Mouse (Mus musculus): Measurements from ENCODE around the gene Lrfn1. TPM values are rescaled to one million over a fixed set of nuclear protein-coding genes. Genes with fewer than 3 reads are reported as not detected.

Lrfn1 gene
- polyA plus RNA-seq, 1 experiment from 2014 or later, result 0.12 TPM

DNA sequence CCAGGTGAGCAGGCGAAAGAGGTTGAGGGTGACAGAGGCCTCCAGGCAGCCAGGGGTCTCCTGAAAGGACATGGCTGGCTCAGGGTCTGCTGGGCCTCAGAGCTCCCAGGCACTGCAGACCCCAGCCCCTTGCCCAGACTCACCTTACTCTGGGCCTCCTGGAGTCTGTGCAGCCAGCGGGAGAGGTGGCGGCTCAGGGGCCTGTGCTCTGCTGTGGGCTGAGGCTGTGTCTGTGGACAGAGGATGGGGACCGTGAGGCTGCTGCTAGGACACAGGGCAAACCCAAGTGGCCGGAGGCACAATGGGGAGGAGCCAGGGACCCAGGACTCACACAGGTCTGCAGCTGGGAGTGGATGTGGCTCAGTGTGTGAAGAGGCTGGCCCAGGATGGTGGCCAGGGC, 25.6 kb downstream of the Lrfn1 start:
- H3K4me1 ChIP-seq (ENCODE audit: insufficient read depth), result no peaks in the 10 kb centered on the region
- no peak overlapping the region for H3K4me2 ChIP-seq (ENCODE audit: low read depth, low read length)
- H3K9ac ChIP-seq (replicated peaks), result no peak overlapping the region
- no peak for ATAC-seq
- no peaks in the 10 kb centered on the region for H3K36me3 ChIP-seq (replicated peaks; ENCODE audit: insufficient read depth, low read length)
- no peaks in the 10 kb centered on the region for H3K9me3 ChIP-seq (ENCODE audit: low read length)
- no peak for DNase-seq
- no peak overlapping the region for H3K27ac ChIP-seq (ENCODE audit: low read depth)
- 76% methylated on average over 5 of the region's 5 CpGs for WGBS (ENCODE audit: insufficient replicate concordance)
- H3K27me3 ChIP-seq (ENCODE audit: insufficient read depth, low read length), result no peaks in the 10 kb centered on the region
- TF ChIP-seq EP300 (IDR thresholded peaks at IDR 0.05; ENCODE audit: low read depth) (no peak), CTCF (IDR thresholded peaks at IDR 0.05; ENCODE audit: low read depth) (no peak)
- H3K4me3 ChIP-seq (ENCODE audit: low read depth, low read length), result no peak overlapping the region

DNA sequence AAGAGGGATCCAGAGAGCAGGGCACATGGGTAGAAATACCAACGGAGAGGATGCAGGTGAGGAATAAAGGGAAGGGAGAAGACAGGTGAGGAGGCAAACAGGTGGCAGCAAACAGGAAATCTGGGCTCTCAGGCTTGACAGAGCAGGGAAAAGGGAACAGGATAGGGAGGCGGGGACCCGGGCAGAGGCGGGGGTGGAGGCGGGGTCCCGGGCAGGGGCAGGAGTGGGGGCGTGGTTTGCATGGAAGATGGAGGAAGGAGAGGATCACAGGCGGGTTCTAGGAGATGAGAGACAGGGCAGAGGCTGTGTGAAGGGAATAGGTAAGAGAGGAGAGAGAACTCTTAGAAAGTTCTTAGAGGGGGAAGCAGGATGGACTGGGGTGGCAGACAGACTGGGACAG, 27.1 kb downstream of the Lrfn1 start:
- no peak for TF ChIP-seq EP300 (IDR thresholded peaks at IDR 0.05; ENCODE audit: low read depth)
- TF ChIP-seq CTCF (IDR thresholded peaks at IDR 0.05; ENCODE audit: low read depth), result no peak
- no peak overlapping the region for H3K27ac ChIP-seq (ENCODE audit: low read depth)
- WGBS (ENCODE audit: insufficient replicate concordance), result 8% methylated on average over 8 of the region's 8 CpGs
- no peaks in the 10 kb centered on the region for H3K27me3 ChIP-seq (ENCODE audit: insufficient read depth, low read length)
- no peak overlapping the region for H3K4me2 ChIP-seq (ENCODE audit: low read depth, low read length)
- no peak for ATAC-seq
- no peaks in the 10 kb centered on the region for H3K4me1 ChIP-seq (ENCODE audit: insufficient read depth)
- peak; percentile 34 for DNase-seq
- no peak overlapping the region for H3K4me3 ChIP-seq (ENCODE audit: low read depth, low read length)
- no peaks in the 10 kb centered on the region for H3K36me3 ChIP-seq (replicated peaks; ENCODE audit: insufficient read depth, low read length)
- no peak overlapping the region for H3K9ac ChIP-seq (replicated peaks)
- no peaks in the 10 kb centered on the region for H3K9me3 ChIP-seq (ENCODE audit: low read length)

DNA sequence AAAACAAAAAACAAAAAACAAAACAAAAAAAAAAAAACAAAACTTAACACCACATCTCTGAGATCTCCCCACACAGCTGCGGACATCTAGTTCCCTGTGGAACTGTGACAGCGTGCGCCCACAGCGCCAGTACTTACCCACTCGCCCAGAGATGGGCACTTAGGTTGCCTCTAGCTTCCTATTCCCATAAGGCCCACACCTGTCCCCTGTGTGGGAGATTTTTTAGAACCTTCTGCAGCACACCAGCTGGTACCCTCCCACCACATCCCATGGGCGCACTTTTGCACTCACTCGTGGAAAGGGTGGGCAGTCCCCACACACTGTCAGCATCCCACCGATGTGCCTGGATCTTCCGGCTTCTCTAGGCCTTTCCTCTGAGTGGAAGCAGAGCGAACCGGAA, 31.1 kb downstream of the Lrfn1 start:
- ATAC-seq, result no peak
- Histone ChIP-seq H3K4me2 (ENCODE audit: low read depth, low read length) (no peak overlapping the region), H3K4me1 (ENCODE audit: insufficient read depth) (peaks cover under 1% of the 10 kb centered on the region; the same call in 1 of the 2 replicates), H3K9me3 (ENCODE audit: low read length) (no peaks in the 10 kb centered on the region), H3K27ac (ENCODE audit: low read depth) (no peak overlapping the region), H3K9ac (replicated peaks) (no peak overlapping the region), H3K36me3 (replicated peaks; ENCODE audit: insufficient read depth, low read length) (no peaks in the 10 kb centered on the region), H3K27me3 (ENCODE audit: insufficient read depth, low read length) (0 out of 2 replicates have a peak, but pooled peaks cover under 1% of the 10 kb centered on the region), H3K4me3 (ENCODE audit: low read depth, low read length) (no peak overlapping the region)
- WGBS (ENCODE audit: insufficient replicate concordance), result 76% methylated on average over 11 of the region's 11 CpGs
- DNase-seq, result no peak
- no peak for TF ChIP-seq EP300 (IDR thresholded peaks at IDR 0.05; ENCODE audit: low read depth)
- TF ChIP-seq CTCF (IDR thresholded peaks at IDR 0.05; ENCODE audit: low read depth), result no peak

DNA sequence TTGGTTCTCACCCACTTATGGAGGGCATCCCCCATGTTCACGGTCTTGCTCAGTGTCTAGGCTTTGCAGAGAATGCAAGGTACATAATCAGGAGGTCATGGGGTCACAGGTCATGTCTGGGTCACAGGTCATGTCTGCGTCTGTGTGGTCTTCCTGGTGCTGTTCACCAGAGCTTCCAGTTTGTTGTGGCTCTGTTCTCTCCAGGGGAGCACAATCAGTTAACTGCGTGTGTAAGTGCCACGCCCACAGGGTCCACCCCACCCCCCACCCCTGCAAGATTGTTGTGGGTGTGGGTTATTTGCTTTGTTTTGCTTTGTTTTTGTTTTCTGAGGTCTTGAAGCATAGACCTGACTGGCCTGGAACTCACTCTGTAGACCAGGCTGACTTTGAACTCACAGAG, 32.4 kb downstream of the Lrfn1 start:
- TF ChIP-seq EP300 (IDR thresholded peaks at IDR 0.05; ENCODE audit: low read depth) (no peak), CTCF (IDR thresholded peaks at IDR 0.05; ENCODE audit: low read depth) (no peak)
- H3K4me3 ChIP-seq (ENCODE audit: low read depth, low read length), result no peak overlapping the region
- H3K4me1 ChIP-seq (ENCODE audit: insufficient read depth), result peaks cover 5% of the 10 kb centered on the region; the same call in 1 of the 2 replicates
- 37% methylated on average over 4 of the region's 4 CpGs for WGBS (ENCODE audit: insufficient replicate concordance)
- H3K27me3 ChIP-seq (ENCODE audit: insufficient read depth, low read length), result peaks cover 6% of the 10 kb centered on the region; the same call in 1 of the 2 replicates
- no peak overlapping the region for H3K4me2 ChIP-seq (ENCODE audit: low read depth, low read length)
- H3K9ac ChIP-seq (replicated peaks), result no peak overlapping the region
- no peak overlapping the region for H3K27ac ChIP-seq (ENCODE audit: low read depth)
- no peaks in the 10 kb centered on the region for H3K36me3 ChIP-seq (replicated peaks; ENCODE audit: insufficient read depth, low read length)
- H3K9me3 ChIP-seq (ENCODE audit: low read length), result no peaks in the 10 kb centered on the region
- no peak for ATAC-seq
- no peak for DNase-seq

DNA sequence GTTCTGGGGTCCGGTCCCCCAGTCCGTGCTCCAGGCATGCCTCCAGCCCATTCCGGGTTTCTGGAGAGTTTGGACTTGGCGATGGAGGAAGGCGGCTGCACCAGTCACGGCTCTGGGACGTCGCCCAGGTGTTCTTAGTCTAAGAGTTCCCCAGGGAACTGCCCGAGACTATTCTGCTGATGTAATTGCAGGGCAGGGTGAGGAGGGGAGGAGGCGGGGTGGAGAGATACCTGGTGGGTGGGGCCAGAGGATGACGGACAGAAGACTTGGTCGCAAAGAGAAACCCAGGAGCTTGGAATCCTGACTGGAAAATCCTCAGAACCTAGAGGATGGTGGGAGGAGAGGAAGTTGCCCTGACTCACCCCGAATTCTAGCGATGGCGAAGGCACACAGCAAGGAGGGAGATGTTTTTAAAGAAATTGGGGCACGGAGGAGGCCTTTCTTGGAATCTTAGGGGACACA, 36.3 kb downstream of the Lrfn1 start:
- Histone ChIP-seq H3K4me3 (ENCODE audit: low read depth, low read length) (no peak overlapping the region), H3K36me3 (replicated peaks; ENCODE audit: insufficient read depth, low read length) (no peaks in the 10 kb centered on the region), H3K4me1 (ENCODE audit: insufficient read depth) (peaks cover 5% of the 10 kb centered on the region; the same call in 1 of the 2 replicates), H3K9me3 (ENCODE audit: low read length) (no peaks in the 10 kb centered on the region), H3K27ac (ENCODE audit: low read depth) (no peak overlapping the region), H3K27me3 (ENCODE audit: insufficient read depth, low read length) (peaks cover 6% of the 10 kb centered on the region; the same call in 1 of the 2 replicates), H3K9ac (replicated peaks) (no peak overlapping the region), H3K4me2 (ENCODE audit: low read depth, low read length) (no peak overlapping the region)
- no peak for ATAC-seq
- 7% methylated on average over 16 of the region's 16 CpGs for WGBS (ENCODE audit: insufficient replicate concordance)
- DNase-seq, result peak; percentile 23
- TF ChIP-seq EP300 (IDR thresholded peaks at IDR 0.05; ENCODE audit: low read depth) (no peak), CTCF (IDR thresholded peaks at IDR 0.05; ENCODE audit: low read depth) (no peak)

DNA sequence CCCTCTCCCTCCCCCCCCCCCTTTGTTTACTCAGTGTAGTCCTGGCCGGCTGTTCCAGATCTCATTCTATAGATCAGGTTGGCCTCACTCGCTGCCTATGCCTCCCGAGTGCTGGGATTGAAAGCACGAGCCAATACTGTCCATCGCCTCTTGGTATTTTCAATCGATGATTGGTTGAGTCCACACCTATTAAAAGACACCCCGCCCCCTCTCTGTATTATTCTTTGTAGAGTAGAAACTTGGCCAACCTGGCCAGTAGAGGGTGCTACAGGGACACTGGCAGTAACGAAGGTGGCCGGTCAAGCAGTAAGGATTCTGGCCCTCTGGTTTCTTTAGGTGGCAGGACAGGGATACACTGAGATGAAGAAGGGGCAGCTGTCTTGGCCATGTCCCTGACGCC, 38.6 kb downstream of the Lrfn1 start:
- H3K9ac ChIP-seq (replicated peaks), result no peak overlapping the region
- no peak overlapping the region for H3K27ac ChIP-seq (ENCODE audit: low read depth)
- peak; percentile 73 for DNase-seq
- ATAC-seq, result peak; percentile 77
- no peaks in the 10 kb centered on the region for H3K9me3 ChIP-seq (ENCODE audit: low read length)
- H3K4me3 ChIP-seq (ENCODE audit: low read depth, low read length), result no peak overlapping the region
- H3K4me2 ChIP-seq (ENCODE audit: low read depth, low read length), result 0 out of 2 replicates have a peak overlapping the region, but pooled peaks have one; percentile 18
- peaks cover 6% of the 10 kb centered on the region; the same call in 1 of the 2 replicates for H3K27me3 ChIP-seq (ENCODE audit: insufficient read depth, low read length)
- H3K36me3 ChIP-seq (replicated peaks; ENCODE audit: insufficient read depth, low read length), result no peaks in the 10 kb centered on the region
- WGBS (ENCODE audit: insufficient replicate concordance), result 5% methylated on average over 10 of the region's 10 CpGs
- TF ChIP-seq EP300 (IDR thresholded peaks at IDR 0.05; ENCODE audit: low read depth), result no peak
- peak; percentile 79 for TF ChIP-seq CTCF (IDR thresholded peaks at IDR 0.05; ENCODE audit: low read depth)
- H3K4me1 ChIP-seq (ENCODE audit: insufficient read depth), result peaks cover 5% of the 10 kb centered on the region; the same call in 1 of the 2 replicates

Data from liver, postnatal 0 days (tissue).